Mouse (Mus musculus) E14TG2a.4 (cell line): ENCODE results near the gene Cmip.

Experiments used
- CTCF ChIP-seq: conservative IDR thresholded peaks from 2 replicates; pipeline ENCODE4 v1.5.1; 2014; ENCODE audit warnings: low read length
- NANOG ChIP-seq: IDR thresholded peaks from 2 replicates; pipeline ENCODE4 v1.6.1; 2014; ENCODE audit warnings: borderline replicate concordance, low read length, mixed read lengths
- POU5F1 ChIP-seq: IDR thresholded peaks from 2 replicates; pipeline ENCODE4 v1.6.1; 2014; ENCODE audit warnings: low read length, borderline replicate concordance

DNA sequence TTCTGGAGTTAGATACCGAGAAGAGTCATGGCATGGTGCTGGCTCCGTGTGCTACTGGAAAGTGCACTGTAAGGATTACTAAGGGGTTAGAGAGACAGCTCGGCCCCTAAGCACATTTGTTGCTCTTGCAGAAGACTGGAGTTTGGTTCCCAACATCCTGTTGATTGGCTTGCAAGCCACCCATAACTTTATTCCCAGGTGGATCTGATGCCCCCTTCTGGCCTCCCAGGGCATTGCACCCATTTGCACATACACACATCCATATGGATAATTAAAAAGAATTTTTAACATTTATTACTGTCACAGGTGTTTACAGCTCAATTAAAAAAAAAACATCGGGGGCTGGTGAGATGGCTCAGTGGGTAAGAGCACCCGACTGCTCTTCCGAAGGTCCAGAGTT is 207.7 kb downstream of the Cmip start:
- TF ChIP-seq CTCF (peak; percentile 71), NANOG (no peak), POU5F1 (no peak)
